ENCODE assay signal across 25 mouse cellular contexts in genomic region chr16:81191621-81192020, GRCm38 (mm10). TPM values are rescaled to one million over a fixed set of nuclear protein-coding genes. Genes with fewer than 3 reads are reported as not detected.
DNase-seq lines count a peak whose midpoint lies in the region; ATAC-seq and TF ChIP-seq lines count a peak whose summit lies in the region.
"Had no signal": no experiment of that assay in that cellular context is flagged by ENCODE, and none has a peak within 500 bp of the region (broad histone marks: within the 10 kb centered on the region; RNA-seq: fewer than 3 reads in every experiment).

No protein-coding gene starts in this region.

- DNase-seq in kidney, adult 2 months = peak; percentile 66
- DNase-seq in kidney, postnatal 14 days = no peak
- peak; percentile 75 for DNase-seq in kidney, adult 9 months
- DNase-seq in kidney, postnatal 4 days = no peak
- DNase-seq in kidney, adult 18-20 months = no peak
- DNase-seq in kidney, postnatal 0 days (ENCODE audit: low spot score) = no peak
- DNase-seq: adrenal gland, adult 2 months; adrenal gland, postnatal 10 days; adrenal gland, postnatal 25 days; cerebellum, adult 11 months; cerebellum, adult 18-20 months; cerebellum, adult 8-10 months; cerebellum, adult 9-11 months; cerebellum, postnatal 14 days; cerebellum, postnatal 36 days; embryo, embryonic 11 days had no signal

- no peak overlapping the region for H3K27ac ChIP-seq in kidney, adult 2 months (ENCODE audit: insufficient read depth, low read depth, low read length)
- H3K27ac ChIP-seq in kidney, embryonic 16.5 days (ENCODE audit: low read length) = no peak overlapping the region
- H3K27ac ChIP-seq in kidney, postnatal 0 days = no peak overlapping the region
- H3K27ac ChIP-seq: embryonic facial prominence, embryonic 13.5 days; embryonic facial prominence, embryonic 15.5 days; forebrain, embryonic 10.5 days; forebrain, embryonic 12.5 days had no signal

- no peak for TF ChIP-seq CTCF in kidney, adult 2 months (conservative IDR thresholded peaks at IDR 0.05; ENCODE audit: insufficient read depth, insufficient read length, low read depth, low read length)
- TF ChIP-seq CTCF in kidney, postnatal 0 days (IDR thresholded peaks at IDR 0.05; ENCODE audit: low read depth) = no peak

- no peaks in the 10 kb centered on the region for H3K9me3 ChIP-seq in kidney, embryonic 16.5 days (ENCODE audit: low read length)
- no peaks in the 10 kb centered on the region for H3K9me3 ChIP-seq in kidney, postnatal 0 days (replicated peaks; ENCODE audit: low read length)
- H3K9me3 ChIP-seq: embryonic facial prominence, embryonic 13.5 days; embryonic facial prominence, embryonic 15.5 days; forebrain, embryonic 10.5 days; forebrain, embryonic 12.5 days had no signal

- WGBS in kidney, adult 2 months = 43% methylated on average over 2 of the region's 2 CpGs
- 73% methylated on average over 2 of the region's 2 CpGs for WGBS in kidney, embryonic 16.5 days
- WGBS in kidney, postnatal 0 days = 66% methylated on average over 2 of the region's 2 CpGs

- H3K27me3 ChIP-seq in kidney, adult 2 months (replicated peaks; ENCODE audit: control insufficient read depth, insufficient read depth, low read length) = no peaks in the 10 kb centered on the region
- H3K27me3 ChIP-seq in kidney, embryonic 16.5 days (ENCODE audit: insufficient read depth, low read length) = no peaks in the 10 kb centered on the region
- no peaks in the 10 kb centered on the region for H3K27me3 ChIP-seq in kidney, postnatal 0 days (ENCODE audit: insufficient read depth, low read length)
- H3K27me3 ChIP-seq: embryonic facial prominence, embryonic 13.5 days; embryonic facial prominence, embryonic 15.5 days; forebrain, embryonic 12.5 days had no signal

- no peak overlapping the region for H3K9ac ChIP-seq in kidney, embryonic 16.5 days (replicated peaks; ENCODE audit: low read length)
- no peak overlapping the region for H3K9ac ChIP-seq in kidney, postnatal 0 days (ENCODE audit: low read depth, low read length)
- H3K9ac ChIP-seq: embryonic facial prominence, embryonic 13.5 days; embryonic facial prominence, embryonic 15.5 days; forebrain, embryonic 12.5 days had no signal

- H3K36me3 ChIP-seq in kidney, adult 2 months (ENCODE audit: control insufficient read depth, insufficient read depth, low read length) = no peaks in the 10 kb centered on the region
- no peaks in the 10 kb centered on the region for H3K36me3 ChIP-seq in kidney, embryonic 16.5 days (ENCODE audit: insufficient read depth, low read length)
- H3K36me3 ChIP-seq in kidney, postnatal 0 days (ENCODE audit: insufficient read depth, low read length) = no peaks in the 10 kb centered on the region
- H3K36me3 ChIP-seq: embryonic facial prominence, embryonic 13.5 days; embryonic facial prominence, embryonic 15.5 days; forebrain, embryonic 10.5 days; forebrain, embryonic 12.5 days had no signal

- ATAC-seq in kidney, embryonic 16.5 days (ENCODE audit: low FRiP score, low TSS enrichment) = 0 out of 2 replicates have a peak, but pooled peaks have one; percentile 61
- ATAC-seq in kidney, postnatal 0 days (replicated peaks; ENCODE audit: low FRiP score, low read depth) = peak; percentile 43; the same call in 1 of the 2 replicates
- no peak for ATAC-seq in frontal cortex, adult (ENCODE audit: low TSS enrichment)
- ATAC-seq: forebrain, embryonic 14.5 days had no signal

- no peak for TF ChIP-seq POLR2A in kidney, adult 2 months (IDR thresholded peaks at IDR 0.05; ENCODE audit: low read depth, low read length)

- no peaks in the 10 kb centered on the region for H3K4me1 ChIP-seq in kidney, adult 2 months (ENCODE audit: control insufficient read depth, insufficient read depth, low read length)
- H3K4me1 ChIP-seq in kidney, embryonic 16.5 days (ENCODE audit: insufficient read depth, low read length) = no peaks in the 10 kb centered on the region
- no peaks in the 10 kb centered on the region for H3K4me1 ChIP-seq in kidney, postnatal 0 days (replicated peaks; ENCODE audit: insufficient read depth, low read length)
- H3K4me1 ChIP-seq: embryonic facial prominence, embryonic 13.5 days; embryonic facial prominence, embryonic 15.5 days; forebrain, embryonic 10.5 days; forebrain, embryonic 12.5 days had no signal

- no peak overlapping the region for H3K4me3 ChIP-seq in kidney, adult 2 months (ENCODE audit: insufficient read depth, low read depth, low read length)
- no peak overlapping the region for H3K4me3 ChIP-seq in kidney, embryonic 16.5 days (ENCODE audit: low read length)
- no peak overlapping the region for H3K4me3 ChIP-seq in kidney, postnatal 0 days (replicated peaks; ENCODE audit: low read depth, low read length)
- H3K4me3 ChIP-seq: embryonic facial prominence, embryonic 13.5 days; embryonic facial prominence, embryonic 15.5 days; erythroblast, embryonic 14.5 days; forebrain, embryonic 10.5 days; forebrain, embryonic 12.5 days had no signal

- H3K4me2 ChIP-seq in kidney, embryonic 16.5 days (replicated peaks; ENCODE audit: low read depth, low read length) = no peak overlapping the region
- no peak overlapping the region for H3K4me2 ChIP-seq in kidney, postnatal 0 days (ENCODE audit: low read length)
- H3K4me2 ChIP-seq: embryonic facial prominence, embryonic 13.5 days; embryonic facial prominence, embryonic 15.5 days; forebrain, embryonic 12.5 days had no signal

RNA-seq across cellular contexts. Expression of gene Ncam2, which starts 8.9 kb away (rescaled TPM):
- 0.16 and 0.31 TPM in 2 replicates for polyA plus RNA-seq in kidney, adult 2 months (2012; rRNA removed)
- 0.41 and 1.1 TPM in 2 replicates for polyA plus RNA-seq in kidney, embryonic 16.5 days (2015; fragmentation: Nextera tagmentation; extraction: Ambion mirVana)
- polyA plus RNA-seq in kidney, postnatal 0 days (2015; fragmentation: Nextera tagmentation; extraction: Ambion mirVana) = 0.18 and 0.26 TPM in 2 replicates
- polyA plus RNA-seq: C2C12; erythroblast, embryonic 14.5 days had no signal

Comparison
In these comparisons a context has a peak if more than half of its experiments do, and no peak if none do; other contexts are left out.
1. DNase-seq: peak in kidney, adult 2 months (single experiment) and kidney, adult 9 months (single experiment); none in kidney, postnatal 14 days (single experiment), kidney, postnatal 4 days (0 of 2), kidney, adult 18-20 months (single experiment) and kidney, postnatal 0 days (single experiment).